Mouse (Mus musculus) liver, postnatal 0 days (tissue): ENCODE measurements around the gene Lyve1.

ENCODE experiments used
- CTCF ChIP-seq: sonication (generic); IDR thresholded peaks from 2 replicates; pipeline ENCODE4 v1.5.1; 2016; ENCODE audit warnings: antibody characterized with exemption, low read depth
- EP300 ChIP-seq: IDR thresholded peaks from 2 replicates; pipeline ENCODE4 v1.6.1; 2016; ENCODE audit warnings: antibody characterized with exemption, low read depth, mild to moderate bottlenecking

GRCm38 (mm10) chr7:110881746-110882333 lies 18.8 kb upstream of the Lyve1 start:
- TF ChIP-seq CTCF = no peak
- TF ChIP-seq EP300 = no peak
